Mouse (Mus musculus) kidney, postnatal 0 days (tissue): ENCODE data around the gene Ddx23. TPM values are rescaled to one million over a fixed set of nuclear protein-coding genes. Genes with fewer than 3 reads are reported as not detected.

Experiments used
- ATAC-seq: fragments of 200-750 bp; cut with Nextera tagmentation; replicated peaks from 2 replicates; pipeline ENCODE4 v1.8.0; 2017; ENCODE audit warnings: low read depth, moderate number of reproducible peaks, moderate TSS enrichment, moderate library complexity; ENCODE audit not compliant: low FRiP score
- DNase-seq: peaks from one replicate; pipeline ENCODE4 v3.0.0-alpha.2; 2016; ENCODE audit warnings: low spot score
- H3K27ac ChIP-seq: fragments of 300-500 bp; sonication (generic); 2 replicates; pipeline ENCODE4 v1.5.1; 2014; ENCODE audit warnings: mild to moderate bottlenecking
- H3K27me3 ChIP-seq: fragments of 300-500 bp; sonication (generic); 2 replicates; pipeline ENCODE4 v1.6.1; 2014; ENCODE audit warnings: low read length, mixed read lengths; ENCODE audit not compliant: insufficient read depth
- H3K36me3 ChIP-seq: fragments of 300-500 bp; sonication (generic); 2 replicates; pipeline ENCODE4 v1.6.1; 2014; ENCODE audit warnings: low read length, mixed read lengths; ENCODE audit not compliant: insufficient read depth
- H3K4me1 ChIP-seq: fragments of 300-500 bp; sonication (generic); replicated peaks from 2 replicates; pipeline ENCODE4 v1.6.1; 2014; ENCODE audit warnings: antibody characterized with exemption, low read length, mixed read lengths; ENCODE audit not compliant: insufficient read depth
- H3K4me2 ChIP-seq: fragments of 300-500 bp; sonication (generic); 2 replicates; pipeline ENCODE4 v1.6.1; 2014; ENCODE audit warnings: mild to moderate bottlenecking, low read length, moderate library complexity, mixed read lengths
- H3K4me3 ChIP-seq: fragments of 300-500 bp; sonication (generic); replicated peaks from 2 replicates; pipeline ENCODE4 v1.5.1; 2014; ENCODE audit warnings: low read depth, low read length
- H3K9ac ChIP-seq: fragments of 300-500 bp; sonication (generic); 2 replicates; pipeline ENCODE4 v1.6.1; 2014; ENCODE audit warnings: low read depth, low read length
- H3K9me3 ChIP-seq: fragments of 300-500 bp; sonication (generic); replicated peaks from 2 replicates; pipeline ENCODE4 v1.6.1; 2016; ENCODE audit warnings: low read length, inconsistent platforms, mixed read lengths
- CTCF ChIP-seq: IDR thresholded peaks from 2 replicates; pipeline ENCODE4 v1.5.1; 2016; ENCODE audit warnings: antibody characterized with exemption, low read depth, mild to moderate bottlenecking, moderate library complexity
- WGBS: fragments of 180-500 bp; shearing (Covaris S2); extraction: QIAGEN DNeasy Blood & Tissue Kit; methylation state at CpG from one replicate; pipeline ENCODE4 v1.1.7; 2014; 5-methylcytosine and 5-hydroxymethylcytosine counted together
- polyA plus RNA-seq: library from polyadenylated mRNA; unstranded; fragments of >200 nt; fragmentation: Nextera tagmentation; extraction: Ambion mirVana; gene quantifications from 2 replicates; pipeline ENCODE4 v1.2.1, GENCODE M21; 2015

Ddx23 gene
- polyA plus RNA-seq, 1 experiment from 2014 or later: 14.6 TPM

DNA sequence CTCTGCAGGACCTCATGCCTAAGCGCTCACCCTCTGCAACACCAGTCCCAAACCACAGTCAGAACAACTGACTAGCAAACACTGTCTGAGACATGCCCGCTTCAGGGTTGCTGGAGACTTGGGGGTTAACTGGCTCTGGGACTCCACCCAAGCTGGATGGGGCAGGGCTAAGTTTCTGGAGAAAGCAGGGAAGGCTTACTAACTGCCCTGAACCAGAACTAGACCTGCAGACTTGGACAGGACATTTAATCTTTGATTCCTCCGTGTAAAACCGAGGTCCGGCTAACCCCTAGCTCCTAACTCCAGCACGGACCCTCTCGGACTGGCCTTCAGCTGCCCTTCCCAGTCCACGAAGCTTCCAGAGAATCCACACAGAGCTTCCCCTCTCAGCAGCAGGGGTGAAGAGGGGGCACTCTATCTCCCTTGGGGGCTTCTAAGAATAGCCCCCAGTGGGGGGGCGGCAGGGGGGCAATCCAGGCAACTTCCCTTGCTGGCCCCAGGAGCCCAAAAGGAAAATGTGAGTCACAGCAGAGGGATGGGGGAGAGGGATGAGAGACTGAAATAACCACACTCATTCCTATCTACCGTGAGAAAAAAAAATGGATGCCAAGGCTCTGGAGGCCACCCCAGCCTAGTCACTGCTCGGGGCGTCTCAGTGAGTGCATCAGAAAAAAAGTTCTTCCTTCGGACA lies 60.4 kb downstream of the Ddx23 start:
- Histone ChIP-seq H3K4me1 (peaks cover 52% of the 10 kb centered on the region), H3K27me3 (no peaks in the 10 kb centered on the region), H3K9ac (peak overlapping the region; percentile 68), H3K9me3 (no peaks in the 10 kb centered on the region), H3K27ac (peak overlapping the region; percentile 91), H3K4me2 (peak overlapping the region; percentile 69), H3K36me3 (peaks cover 37% of the 10 kb centered on the region), H3K4me3 (peak overlapping the region; percentile 38)
- DNase-seq: peak; percentile 71
- TF ChIP-seq CTCF: no peak
- 18% methylated on average over 13 of the region's 13 CpGs for WGBS
- ATAC-seq: peak; percentile 18; the same call in 1 of the 2 replicates

DNA sequence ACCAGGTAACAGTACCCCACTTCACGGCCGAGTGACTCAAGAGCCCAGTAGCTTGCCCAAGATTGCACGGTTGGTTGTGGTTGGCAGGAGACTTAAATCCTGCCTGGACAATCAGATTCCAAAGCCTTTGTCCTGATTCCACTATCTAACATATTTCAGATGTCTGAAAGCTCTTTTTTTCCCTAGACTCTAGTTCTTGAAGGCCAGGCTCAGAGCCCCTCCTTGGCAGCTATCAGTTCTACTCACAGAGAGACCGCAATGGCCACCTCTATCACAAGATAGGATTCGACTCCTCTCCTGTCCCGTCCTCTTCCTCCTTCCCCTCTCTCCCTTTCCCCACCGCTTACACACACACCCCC lies 60.9 kb downstream of the Ddx23 start:
- peak overlapping the region; percentile 68; the same call in 1 of the 2 replicates for H3K9ac ChIP-seq
- ATAC-seq: no peak
- H3K27ac ChIP-seq: peak overlapping the region; percentile 91

DNA sequence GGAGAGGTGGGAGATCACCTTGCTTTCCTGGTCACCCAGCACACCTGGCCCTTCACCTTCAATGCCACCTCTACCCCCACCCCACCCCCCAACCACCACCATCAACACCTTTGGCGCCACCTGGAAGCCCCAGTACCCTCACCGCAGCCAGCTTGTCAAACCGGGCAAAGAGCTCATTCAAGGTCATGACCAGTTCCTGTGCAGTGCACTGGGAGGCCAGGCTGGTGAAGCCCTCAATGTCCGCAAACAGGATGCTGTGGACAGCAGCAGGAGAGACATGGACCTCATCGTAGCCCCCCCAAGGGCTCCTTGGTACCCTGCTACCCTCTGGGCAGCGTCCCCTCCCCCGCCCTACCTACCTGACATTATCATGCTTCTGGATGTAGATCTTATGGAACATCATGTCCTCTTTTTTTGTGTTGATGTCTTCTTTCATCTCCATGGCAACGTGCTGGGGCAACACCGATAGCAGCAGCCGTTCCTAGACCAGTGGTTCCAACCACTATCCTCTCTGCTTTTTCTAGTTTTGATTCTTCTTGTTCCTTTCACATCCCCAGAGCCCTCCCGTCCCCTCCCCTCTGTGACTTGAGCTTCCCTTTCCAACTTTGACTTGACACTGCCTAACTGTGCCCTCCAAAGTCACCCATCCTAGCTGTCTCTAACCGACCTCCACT lies 62.5 kb downstream of the Ddx23 start:
- ATAC-seq (no peak), DNase-seq (no peak)
- H3K4me2 ChIP-seq: no peak overlapping the region; the same call in 1 of the 2 replicates
- TF ChIP-seq CTCF: no peak
- no peaks in the 10 kb centered on the region for H3K9me3 ChIP-seq
- no peak overlapping the region for H3K27ac ChIP-seq
- H3K36me3 ChIP-seq: peaks cover 59% of the 10 kb centered on the region
- no peak overlapping the region for H3K9ac ChIP-seq
- H3K4me1 ChIP-seq: peaks cover 36% of the 10 kb centered on the region
- H3K27me3 ChIP-seq: no peaks in the 10 kb centered on the region
- H3K4me3 ChIP-seq: no peak overlapping the region
- WGBS: 79% methylated on average over 12 of the region's 12 CpGs

More for the DNA sequence above, 60.9 kb downstream of the Ddx23 start:
- Histone ChIP-seq H3K4me3 (peak overlapping the region; percentile 38), H3K36me3 (peaks cover 42% of the 10 kb centered on the region), H3K4me1 (peaks cover 47% of the 10 kb centered on the region), H3K4me2 (peak overlapping the region; percentile 69), H3K27me3 (no peaks in the 10 kb centered on the region), H3K9me3 (no peaks in the 10 kb centered on the region)
- WGBS: 47% methylated on average over 7 of the region's 7 CpGs
- TF ChIP-seq CTCF: no peak
- no peak for DNase-seq

DNA sequence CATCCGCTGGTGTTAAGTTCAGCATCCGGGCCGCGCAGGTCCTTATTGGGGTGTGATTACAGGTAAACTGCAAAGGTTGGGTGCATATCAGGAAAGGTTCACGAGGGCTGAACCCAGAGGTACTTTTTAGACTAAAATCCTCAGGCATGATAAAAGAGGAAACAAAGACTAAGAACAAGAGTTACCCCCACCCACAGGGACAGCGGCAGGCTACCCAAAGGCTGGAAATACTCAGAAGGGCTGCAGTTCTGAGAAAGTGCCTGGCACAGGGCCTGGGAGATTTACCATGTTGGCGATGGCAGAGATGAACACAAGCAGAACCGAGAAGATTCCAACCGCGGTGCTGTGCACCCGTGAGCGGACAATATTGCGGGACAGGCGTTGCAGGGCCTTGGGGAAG lies 66.1 kb downstream of the Ddx23 start:
- no peak overlapping the region for H3K9ac ChIP-seq
- ATAC-seq (no peak), DNase-seq (no peak)
- no peak for TF ChIP-seq CTCF
- no peak overlapping the region for H3K27ac ChIP-seq
- H3K9me3 ChIP-seq: no peaks in the 10 kb centered on the region
- no peak overlapping the region for H3K4me3 ChIP-seq
- peaks cover 77% of the 10 kb centered on the region for H3K36me3 ChIP-seq
- 95% methylated on average over 14 of the region's 14 CpGs for WGBS
- H3K4me1 ChIP-seq: peaks cover 6% of the 10 kb centered on the region; the same call in 1 of the 2 replicates
- H3K27me3 ChIP-seq: no peaks in the 10 kb centered on the region
- H3K4me2 ChIP-seq: no peak overlapping the region

Other genes with a start within 250 kb of the Ddx23 start
- gene Olfr282, start 231.7 kb downstream of the Ddx23 start, polyA plus RNA-seq: not detected in 2 replicates
- gene Olfr281, start 210.3 kb downstream of the Ddx23 start, polyA plus RNA-seq: not detected in 2 replicates
- not detected in 2 replicates for gene OR5BS1P, start 193.0 kb downstream of the Ddx23 start, polyA plus RNA-seq
- gene Lalba, start 180.2 kb downstream of the Ddx23 start, polyA plus RNA-seq: 0.24 and 0.30 TPM in 2 replicates
- not detected in 2 replicates for gene Olfr279, start 170.5 kb downstream of the Ddx23 start, polyA plus RNA-seq
- gene Kansl2, start 128.6 kb downstream of the Ddx23 start, polyA plus RNA-seq: 87.1 and 96.3 TPM in 2 replicates
- gene Ccnt1, start 92.0 kb downstream of the Ddx23 start, polyA plus RNA-seq: 42.3 and 46.2 TPM in 2 replicates
- gene 4930415O20Rik, start 91.9 kb downstream of the Ddx23 start, polyA plus RNA-seq: 0.30 and 0.62 TPM in 2 replicates
- 16.8 and 17.0 TPM in 2 replicates for gene Adcy6, start 52.8 kb downstream of the Ddx23 start, polyA plus RNA-seq
- 19.8 and 22.4 TPM in 2 replicates for gene Cacnb3, start 32.1 kb downstream of the Ddx23 start, polyA plus RNA-seq
- gene Rnd1, start 14.6 kb upstream of the Ddx23 start, polyA plus RNA-seq: 0.50 and 0.66 TPM in 2 replicates
- 0.74 and 0.75 TPM in 2 replicates for gene Ccdc65, start 45.3 kb upstream of the Ddx23 start, polyA plus RNA-seq
- gene Fkbp11, start 65.3 kb upstream of the Ddx23 start, polyA plus RNA-seq: 34.4 and 34.6 TPM in 2 replicates
- gene Arf3, start 100.3 kb upstream of the Ddx23 start, polyA plus RNA-seq: 39.0 and 39.6 TPM in 2 replicates
- not detected in 2 replicates for gene Wnt10b, start 115.3 kb upstream of the Ddx23 start, polyA plus RNA-seq
- gene Wnt1, start 127.0 kb upstream of the Ddx23 start, polyA plus RNA-seq: not detected in 2 replicates
- gene Ddn, start 146.6 kb upstream of the Ddx23 start, polyA plus RNA-seq: 4.4 and 6.1 TPM in 2 replicates
- 83.1 and 94.5 TPM in 2 replicates for gene Prkag1, start 168.6 kb upstream of the Ddx23 start, polyA plus RNA-seq
- gene Kmt2d, start 208.3 kb upstream of the Ddx23 start, polyA plus RNA-seq: 6.4 and 8.3 TPM in 2 replicates
- 15.4 and 15.7 TPM in 2 replicates for gene Rhebl1, start 231.6 kb upstream of the Ddx23 start, polyA plus RNA-seq
- gene Dhh, start 235.6 kb upstream of the Ddx23 start, polyA plus RNA-seq: 2.6 and 2.9 TPM in 2 replicates